In genomic region chr3:41613706-41614105, GRCm38 (mm10) we compare ENCODE assay signal across 16 mouse cellular contexts. TPM values are rescaled to one million over a fixed set of nuclear protein-coding genes. Genes with fewer than 3 reads are reported as not detected.
A peak's percentile ranks its signal among the peaks of the same experiment; 100 is the strongest.
DNase-seq lines count a peak whose midpoint lies in the region; ATAC-seq and TF ChIP-seq lines count a peak whose summit lies in the region.
"Had no signal": no experiment of that assay in that cellular context is flagged by ENCODE, and none has a peak within 500 bp of the region (broad histone marks: within the 10 kb centered on the region; RNA-seq: fewer than 3 reads in every experiment).

No protein-coding gene starts in this region.

- H3K27me3 ChIP-seq in forebrain, postnatal 0 days (ENCODE audit: insufficient read depth, low read length) = no peaks in the 10 kb centered on the region
- no peaks in the 10 kb centered on the region for H3K27me3 ChIP-seq in forebrain, embryonic 15.5 days
- no peaks in the 10 kb centered on the region for H3K27me3 ChIP-seq in MEL (ENCODE audit: control insufficient read depth in 1 of 2, insufficient read depth in 2 of 2, low read length in 2 of 2)
- H3K27me3 ChIP-seq: liver, embryonic 15.5 days; midbrain, embryonic 15.5 days had no signal

- no peaks in the 10 kb centered on the region for H3K79me2 ChIP-seq in MEL (ENCODE audit: control insufficient read depth, insufficient read depth, low read length, poor library complexity)

- peaks cover 37% of the 10 kb centered on the region for H3K36me3 ChIP-seq in forebrain, postnatal 0 days (ENCODE audit: insufficient read depth)
- H3K36me3 ChIP-seq in forebrain, embryonic 15.5 days = peaks cover 46% of the 10 kb centered on the region
- H3K36me3 ChIP-seq in MEL (ENCODE audit: control insufficient read depth in 1 of 2, insufficient read depth in 2 of 2, low read length in 2 of 2) = peaks cover 5 to 16% of the 10 kb centered on the region in 2 experiments

- TF ChIP-seq RAD21 in MEL (IDR thresholded peaks at IDR 0.05; ENCODE audit: low read depth, low read length) = no peak

- peak; percentile 63; the same call in 1 of the 2 replicates for ATAC-seq in forebrain, postnatal 0 days
- ATAC-seq in forebrain, embryonic 15.5 days (replicated peaks) = no peak
- ATAC-seq: midbrain, embryonic 15.5 days had no signal

- H3K4me1 ChIP-seq in forebrain, postnatal 0 days (ENCODE audit: insufficient read depth) = 0 out of 2 replicates have a peak, but pooled peaks cover 3% of the 10 kb centered on the region
- peaks cover 9% of the 10 kb centered on the region for H3K4me1 ChIP-seq in forebrain, embryonic 15.5 days
- no peaks in the 10 kb centered on the region for H3K4me1 ChIP-seq in MEL (ENCODE audit: control insufficient read depth in 1 of 2, insufficient read depth in 2 of 2, low read length in 2 of 2)
- H3K4me1 ChIP-seq: liver, embryonic 15.5 days; midbrain, embryonic 15.5 days had no signal

- H3K4me3 ChIP-seq in forebrain, postnatal 0 days (ENCODE audit: low read depth, low read length) = no peak overlapping the region
- no peak overlapping the region for H3K4me3 ChIP-seq in forebrain, embryonic 15.5 days
- H3K4me3 ChIP-seq in MEL (ENCODE audit: control insufficient read depth in 1 of 2, insufficient read depth in 1 of 2, low read depth in 2 of 2, low read length in 2 of 2) = no peak overlapping the region
- H3K4me3 ChIP-seq: heart, adult 2 months; liver, embryonic 15.5 days; midbrain, embryonic 15.5 days had no signal

- no peak; a peak in 2 of 4 replicates for TF ChIP-seq POLR2A in MEL (IDR thresholded peaks at IDR 0.05; ENCODE audit: control insufficient read depth in 1 of 2, insufficient read depth in 1 of 2, low read depth in 1 of 2, low read length in 2 of 2, poor library complexity in 1 of 2)
- no peak for TF ChIP-seq POLR2A in brain, embryonic 14.5 days (IDR thresholded peaks at IDR 0.05; ENCODE audit: borderline replicate concordance, extremely low read depth, insufficient read depth, insufficient read length, poor library complexity, severe bottlenecking)

- no peak for TF ChIP-seq CTCF in forebrain, postnatal 0 days (IDR thresholded peaks at IDR 0.05; ENCODE audit: low read depth)
- no peak for TF ChIP-seq CTCF in MEL (IDR thresholded peaks at IDR 0.05 in 2 of 3, conservative IDR thresholded peaks at IDR 0.05 in 1 of 3; ENCODE audit: control insufficient read depth in 1 of 3, insufficient read depth in 1 of 3, low read depth in 2 of 3, low read length in 3 of 3, poor library complexity in 1 of 3, severe bottlenecking in 1 of 3)
- no peak for TF ChIP-seq CTCF in brain, embryonic 14.5 days (IDR thresholded peaks at IDR 0.05; ENCODE audit: borderline replicate concordance, extremely low read depth, insufficient read depth, insufficient read length)

- DNase-seq in forebrain, postnatal 0 days = no peak
- peak; percentile 22 for DNase-seq in MEL (ENCODE audit: low read depth, low spot score)
- DNase-seq in brain, embryonic 14.5 days (ENCODE audit: low read depth) = peak; percentile 30
- peak; percentile 49 to 53 for DNase-seq in cerebellum, postnatal 10 days
- no peak for DNase-seq in testis, postnatal 10 days (ENCODE audit: low spot score)
- no peak for DNase-seq in left cerebral cortex, postnatal 14 days (ENCODE audit: low spot score in 2 of 2)
- no peak for DNase-seq in embryo, embryonic 11 days
- DNase-seq: gastrocnemius, postnatal 14 days; heart, adult 2 months; kidney, adult 18-20 months; kidney, postnatal 10 days; lung, postnatal 10 days had no signal

- H3K9me3 ChIP-seq in forebrain, postnatal 0 days (ENCODE audit: low read length) = no peaks in the 10 kb centered on the region
- H3K9me3 ChIP-seq in forebrain, embryonic 15.5 days = no peaks in the 10 kb centered on the region
- no peaks in the 10 kb centered on the region for H3K9me3 ChIP-seq in MEL (replicated peaks; ENCODE audit: insufficient read depth, low read length)
- H3K9me3 ChIP-seq: liver, embryonic 15.5 days; midbrain, embryonic 15.5 days had no signal

- 76% methylated on average over 9 of the region's 9 CpGs for WGBS in forebrain, postnatal 0 days
- 84% methylated on average over 9 of the region's 9 CpGs for WGBS in forebrain, embryonic 15.5 days

- intact Hi-C loops in left cerebral cortex, postnatal 14 days (cut with DNase I) = no loop called here

- no peak overlapping the region for H3K27ac ChIP-seq in forebrain, postnatal 0 days (ENCODE audit: low read depth, low read length)
- no peak overlapping the region for H3K27ac ChIP-seq in forebrain, embryonic 15.5 days (replicated peaks)
- H3K27ac ChIP-seq in MEL (ENCODE audit: control insufficient read depth, low read depth, low read length) = no peak overlapping the region
- H3K27ac ChIP-seq: heart, adult 2 months; hindbrain, embryonic 14.5 days; liver, embryonic 15.5 days; midbrain, embryonic 15.5 days had no signal

- no peak overlapping the region for H3K4me2 ChIP-seq in forebrain, postnatal 0 days (ENCODE audit: low read depth)
- H3K4me2 ChIP-seq in forebrain, embryonic 15.5 days (replicated peaks) = no peak overlapping the region
- H3K4me2 ChIP-seq: hindbrain, embryonic 14.5 days; liver, embryonic 15.5 days; midbrain, embryonic 15.5 days had no signal

- no peak overlapping the region for H3K9ac ChIP-seq in forebrain, postnatal 0 days
- H3K9ac ChIP-seq in forebrain, embryonic 15.5 days (replicated peaks) = no peak overlapping the region
- H3K9ac ChIP-seq in MEL (ENCODE audit: control insufficient read depth, low read depth, low read length, poor library complexity, severe bottlenecking) = no peak overlapping the region
- H3K9ac ChIP-seq: hindbrain, embryonic 14.5 days; liver, embryonic 15.5 days; midbrain, embryonic 15.5 days had no signal

- TF ChIP-seq EP300 in MEL (IDR thresholded peaks at IDR 0.05; ENCODE audit: low read depth in 1 of 2, low read length in 2 of 2) = no peak

TF ChIP-seq in MEL, 35 proteins besides CTCF, POLR2A, EP300 and RAD21:
- TF ChIP-seq MAX (IDR thresholded peaks at IDR 0.05; ENCODE audit: low read length) = no peak
- TF ChIP-seq ZKSCAN1 (IDR thresholded peaks at IDR 0.05; ENCODE audit: low read depth, low read length) = no peak
- TF ChIP-seq MAFK (IDR thresholded peaks at IDR 0.05; ENCODE audit: borderline replicate concordance, low read depth, low read length) = no peak
- no peak for TF ChIP-seq UBTF (IDR thresholded peaks at IDR 0.05; ENCODE audit: borderline replicate concordance, insufficient read depth, low read depth, low read length)
- no peak for TF ChIP-seq USF2 (IDR thresholded peaks at IDR 0.05; ENCODE audit: borderline replicate concordance in 1 of 2, insufficient read depth in 1 of 2, low read depth in 1 of 2, low read length in 2 of 2)
- TF ChIP-seq TBP (IDR thresholded peaks at IDR 0.05; ENCODE audit: low read depth, low read length) = no peak
- TF ChIP-seq CHD2 (IDR thresholded peaks at IDR 0.05; ENCODE audit: low read length) = no peak
- no peak for TF ChIP-seq CHD1 (IDR thresholded peaks at IDR 0.05; ENCODE audit: low read depth, low read length)
- no peak for TF ChIP-seq USF1 (IDR thresholded peaks at IDR 0.05; ENCODE audit: low read depth, low read length)
- TF ChIP-seq MEF2A (IDR thresholded peaks at IDR 0.05; ENCODE audit: extremely low read depth, insufficient replicate concordance, low read depth, low read length, poor library complexity, severe bottlenecking) = no peak
- TF ChIP-seq RCOR1 (IDR thresholded peaks at IDR 0.05; ENCODE audit: low read depth, low read length) = no peak

RNA-seq across cellular contexts. Expression of gene Jade1, which starts 58.2 kb away (rescaled TPM):
- total RNA-seq in forebrain, postnatal 0 days (2014; rRNA removed) = 17.9 and 22.1 TPM in 2 replicates
- 9.5 and 13.1 TPM in 2 replicates for polyA plus RNA-seq in forebrain, postnatal 0 days (2015; fragmentation: Nextera tagmentation; extraction: Ambion mirVana)
- 21.5 and 22.2 TPM in 2 replicates for polyA plus RNA-seq in forebrain, embryonic 15.5 days (2015; fragmentation: Nextera tagmentation; extraction: Ambion mirVana)
- total RNA-seq in MEL (2012; rRNA removed) = 98.8 and 116 TPM in 2 replicates
- polyA plus RNA-seq in MEL (2012; ENCODE audit: insufficient read depth in 1 of 2, insufficient read length in 2 of 2, low read depth in 1 of 2, low replicate concordance in 2 of 2, missing spikeins in 1 of 2) = 100 to 1,000 TPM; 134 to 150 TPM
- 12.8 and 12.9 TPM in 2 replicates for polyA plus RNA-seq in brain, embryonic 14.5 days (2012; rRNA removed)
- total RNA-seq in left cerebral cortex, postnatal 14 days (2021) = 10 to 100 TPM; 28.6 to 30.1 TPM

Comparison
In these comparisons a context has a peak if more than half of its experiments do, and no peak if none do; other contexts are left out.
1. DNase-seq: peak in MEL (single experiment), brain, embryonic 14.5 days (single experiment) and cerebellum, postnatal 10 days (2 of 2); none in forebrain, postnatal 0 days (single experiment), testis, postnatal 10 days (single experiment), left cerebral cortex, postnatal 14 days (0 of 2) and embryo, embryonic 11 days (single experiment).